Mouse (Mus musculus): ENCODE data around the gene Dact3. TPM values are rescaled to one million over a fixed set of nuclear protein-coding genes. Genes with fewer than 3 reads are reported as not detected.
A peak's percentile ranks its signal among the peaks of the same experiment; 100 is the strongest.

Dact3 gene
- polyA plus RNA-seq, 1 experiment from 2014 or later: 3.3 TPM

DNA sequence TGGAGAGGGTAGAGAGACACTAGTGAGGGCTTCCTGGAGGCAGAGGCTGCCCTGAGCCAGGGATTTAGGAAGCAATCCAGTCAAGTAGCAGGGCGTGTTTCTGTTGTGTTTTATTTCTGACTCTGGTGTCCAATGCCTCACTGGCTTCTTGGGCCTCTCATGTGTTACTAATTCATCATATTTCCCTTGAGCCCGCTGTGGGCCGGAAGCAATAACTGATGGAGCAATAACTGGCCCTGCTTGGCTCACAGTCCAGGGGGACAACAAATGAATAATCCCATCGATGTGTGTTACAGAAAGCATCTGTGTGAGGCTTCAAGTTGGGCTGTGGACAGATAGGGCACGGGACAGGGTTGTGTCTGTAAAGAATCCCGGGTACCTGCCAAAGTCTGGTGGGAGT lies 37.2 kb downstream of the Dact3 start:
- Histone ChIP-seq H3K4me1 (no peaks in the 10 kb centered on the region), H3K4me2 (replicated peaks) (no peak overlapping the region), H3K36me3 (peaks cover 30% of the 10 kb centered on the region), H3K9ac (replicated peaks) (no peak overlapping the region), H3K4me3 (no peak overlapping the region), H3K27me3 (no peaks in the 10 kb centered on the region), H3K27ac (replicated peaks) (no peak overlapping the region), H3K9me3 (no peaks in the 10 kb centered on the region)
- WGBS: 87% methylated on average over 6 of the region's 6 CpGs
- no peak for ATAC-seq (replicated peaks)

DNA sequence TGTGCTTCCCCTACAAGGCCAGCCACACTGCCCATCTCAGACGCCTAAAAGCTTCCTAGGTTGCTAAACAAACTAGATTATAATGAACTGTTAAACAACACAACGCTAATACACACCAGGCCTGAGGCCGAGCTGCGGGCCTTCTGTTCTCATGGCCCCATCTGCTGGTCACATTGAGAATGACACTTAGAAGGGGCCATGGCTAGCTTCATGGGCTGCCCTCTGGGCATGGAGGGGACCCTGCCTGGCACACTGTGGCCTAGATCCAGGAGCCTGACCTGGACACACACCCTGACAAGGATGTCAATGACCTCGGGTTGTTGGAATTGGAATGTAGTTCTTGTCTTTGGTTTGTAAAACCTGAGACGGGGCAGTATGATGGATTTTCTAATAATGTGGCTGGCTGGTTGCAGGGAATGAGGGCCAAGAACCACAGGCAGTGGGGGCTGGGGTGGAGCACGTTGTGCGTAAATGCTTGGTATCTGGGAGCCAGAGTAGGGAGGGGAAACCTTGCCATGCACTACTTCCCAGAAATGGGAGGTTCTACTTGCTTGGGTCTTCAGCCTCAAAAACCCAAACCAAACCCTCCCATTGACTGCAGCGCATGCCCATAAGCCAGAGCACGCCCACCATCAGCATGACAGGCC lies 38.8 kb downstream of the Dact3 start:
- peak; percentile 55 for ATAC-seq (replicated peaks)
- H3K27ac ChIP-seq (replicated peaks): peak overlapping the region; percentile 29; the same call in 1 of the 2 replicates
- H3K4me2 ChIP-seq (replicated peaks): no peak overlapping the region
- H3K9ac ChIP-seq (replicated peaks): no peak overlapping the region
- H3K27me3 ChIP-seq: no peaks in the 10 kb centered on the region
- peaks cover 45% of the 10 kb centered on the region for H3K36me3 ChIP-seq
- H3K4me3 ChIP-seq: no peak overlapping the region
- WGBS: 41% methylated on average over 10 of the region's 10 CpGs
- H3K9me3 ChIP-seq: no peaks in the 10 kb centered on the region
- peaks cover 7% of the 10 kb centered on the region for H3K4me1 ChIP-seq

DNA sequence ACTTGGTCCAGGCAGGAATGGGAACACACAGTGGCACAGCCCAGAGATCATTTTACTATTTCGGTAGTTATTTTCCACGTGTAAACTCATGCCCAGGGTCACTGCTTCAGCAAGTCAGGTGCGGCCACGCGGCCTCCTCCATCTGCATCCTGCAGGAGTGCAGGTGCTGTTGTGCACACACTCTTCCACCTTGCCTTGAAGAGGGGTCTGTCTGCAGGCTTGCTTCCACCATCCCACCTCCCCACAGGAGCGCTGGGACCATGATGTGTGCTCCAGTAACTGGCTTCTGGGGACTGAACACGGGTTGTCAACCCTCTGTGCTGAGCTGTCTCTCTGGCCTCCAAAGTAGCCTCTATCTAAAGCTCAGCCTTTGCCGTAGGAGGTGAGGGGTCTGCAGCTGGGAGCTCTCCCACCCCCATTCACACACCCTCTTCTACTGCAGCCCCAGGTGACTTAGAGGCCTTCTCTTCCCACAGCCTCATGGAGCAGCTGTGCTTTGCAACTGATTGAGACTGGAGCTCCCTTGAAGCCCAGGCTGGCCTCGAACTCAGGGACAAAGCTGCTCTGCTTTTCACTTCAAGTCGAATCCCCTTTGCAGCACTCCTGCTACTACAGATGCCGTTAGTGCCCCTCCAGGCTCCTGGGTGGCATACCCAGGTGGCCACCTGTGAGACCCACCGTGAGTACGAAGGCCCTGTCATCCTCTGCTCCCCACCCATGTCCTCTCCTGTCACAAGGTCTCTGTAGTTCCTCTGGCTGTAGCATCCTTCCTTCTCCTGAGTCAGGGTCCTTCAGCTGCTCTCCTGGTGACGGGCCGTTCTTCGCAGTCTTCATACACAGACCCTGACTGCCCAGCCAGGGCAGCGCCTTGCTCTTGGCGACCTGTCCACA lies 39.6 kb downstream of the Dact3 start:
- Histone ChIP-seq H3K27ac (replicated peaks) (peak overlapping the region; percentile 29; the same call in 1 of the 2 replicates), H3K36me3 (peaks cover 50% of the 10 kb centered on the region), H3K4me2 (replicated peaks) (no peak overlapping the region), H3K9me3 (no peaks in the 10 kb centered on the region), H3K9ac (replicated peaks) (no peak overlapping the region), H3K4me3 (no peak overlapping the region), H3K27me3 (no peaks in the 10 kb centered on the region), H3K4me1 (peaks cover 13% of the 10 kb centered on the region)
- 81% methylated on average over 18 of the region's 18 CpGs for WGBS
- ATAC-seq (replicated peaks): no peak

DNA sequence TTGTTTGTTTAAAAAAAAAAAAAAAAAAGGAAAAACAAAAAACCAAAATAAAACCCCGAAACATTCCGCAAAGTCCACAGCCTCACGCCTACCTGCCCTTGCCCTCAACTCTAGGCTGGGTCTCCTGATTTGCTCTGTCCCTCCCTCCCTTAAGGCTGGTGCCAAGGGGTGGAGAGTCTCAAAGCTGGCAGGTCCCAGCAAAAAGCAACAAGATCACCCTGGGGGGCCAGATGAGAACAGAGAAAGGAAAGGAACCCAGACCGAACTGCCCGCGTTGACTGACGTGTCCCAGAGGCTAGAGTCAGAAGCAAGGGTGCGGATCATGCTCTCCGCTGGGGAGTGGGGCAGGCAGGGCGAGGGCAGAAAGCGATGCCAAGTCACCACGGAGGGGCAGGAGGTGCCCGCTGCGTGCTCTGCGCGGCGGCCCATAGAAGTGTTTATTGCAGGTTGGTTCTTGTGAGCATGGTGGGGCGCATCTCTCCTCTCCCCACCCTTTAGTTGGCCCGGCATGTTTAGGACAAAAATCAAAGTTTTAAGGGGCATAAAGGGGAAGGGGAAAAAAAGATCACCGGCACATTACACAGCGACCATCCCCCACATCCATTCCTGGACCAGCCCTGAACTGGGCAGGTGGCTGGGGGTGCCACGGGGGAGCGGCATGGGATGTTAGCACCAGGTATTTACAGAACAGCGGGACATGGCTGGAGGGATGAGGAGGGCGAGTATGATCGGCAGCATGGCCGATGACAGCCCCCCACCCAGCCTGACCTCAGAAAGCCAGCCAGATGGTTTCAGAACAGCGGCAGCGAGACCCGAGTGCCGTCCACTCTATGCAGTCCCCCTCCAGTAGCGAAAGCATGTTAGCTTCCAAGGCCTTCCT lies 40.6 kb downstream of the Dact3 start:
- Histone ChIP-seq H3K4me3 (no peak overlapping the region), H3K27ac (replicated peaks) (no peak overlapping the region), H3K27me3 (no peaks in the 10 kb centered on the region), H3K36me3 (peaks cover 50% of the 10 kb centered on the region), H3K4me1 (peaks cover 23% of the 10 kb centered on the region), H3K4me2 (replicated peaks) (no peak overlapping the region), H3K9ac (replicated peaks) (no peak overlapping the region), H3K9me3 (no peaks in the 10 kb centered on the region)
- ATAC-seq (replicated peaks): no peak
- 93% methylated on average over 32 of the region's 32 CpGs for WGBS

DNA sequence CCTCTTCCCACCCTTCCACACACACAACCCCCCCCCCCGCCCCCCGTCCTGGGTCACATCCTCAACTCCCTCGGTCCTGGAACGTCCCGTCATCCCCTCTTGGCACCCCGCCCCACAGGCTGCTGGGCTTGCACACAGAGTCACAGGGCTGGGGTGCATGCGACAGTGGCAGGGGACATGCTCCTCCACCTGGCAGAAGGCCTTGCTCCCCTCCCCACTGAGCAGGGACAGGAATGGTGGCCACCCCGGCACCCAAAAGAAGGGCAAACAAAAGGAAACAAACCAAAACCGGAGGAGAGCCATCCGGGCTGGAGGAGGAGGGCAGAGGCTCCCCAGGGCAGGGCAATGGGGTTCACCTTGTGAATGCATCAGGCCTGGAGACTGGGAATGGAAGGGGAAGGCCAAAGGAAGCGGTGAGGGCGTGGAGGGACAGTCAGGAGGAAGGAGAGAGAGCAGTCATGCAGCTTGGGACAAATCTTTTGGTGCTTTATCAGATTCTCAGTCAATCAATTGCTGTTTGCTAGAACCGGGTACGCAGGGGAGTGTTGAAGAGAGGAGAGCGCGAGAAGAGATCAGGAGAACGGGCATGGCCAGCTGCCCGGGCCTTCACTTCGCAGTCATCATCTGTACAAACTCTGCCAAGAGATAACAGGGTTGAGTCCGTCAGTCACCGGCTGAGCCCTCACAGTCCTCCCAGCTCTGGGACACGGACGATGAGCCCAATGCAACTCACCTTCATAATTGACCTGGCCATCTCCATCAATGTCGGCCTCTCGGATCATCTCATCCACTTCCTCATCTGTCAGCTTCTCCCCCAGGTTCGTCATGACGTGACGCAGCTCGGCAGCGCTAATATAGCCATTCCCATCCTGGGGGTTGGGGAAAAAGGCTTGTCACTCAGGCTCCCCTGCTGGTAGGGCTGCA lies 41.5 kb downstream of the Dact3 start:
- Histone ChIP-seq H3K27ac (replicated peaks) (no peak overlapping the region), H3K27me3 (no peaks in the 10 kb centered on the region), H3K36me3 (peaks cover 50% of the 10 kb centered on the region), H3K4me2 (replicated peaks) (no peak overlapping the region), H3K4me1 (peaks cover 32% of the 10 kb centered on the region), H3K9me3 (no peaks in the 10 kb centered on the region), H3K9ac (replicated peaks) (no peak overlapping the region), H3K4me3 (no peak overlapping the region)
- WGBS: 84% methylated on average over 30 of the region's 30 CpGs
- no peak for ATAC-seq (replicated peaks)

DNA sequence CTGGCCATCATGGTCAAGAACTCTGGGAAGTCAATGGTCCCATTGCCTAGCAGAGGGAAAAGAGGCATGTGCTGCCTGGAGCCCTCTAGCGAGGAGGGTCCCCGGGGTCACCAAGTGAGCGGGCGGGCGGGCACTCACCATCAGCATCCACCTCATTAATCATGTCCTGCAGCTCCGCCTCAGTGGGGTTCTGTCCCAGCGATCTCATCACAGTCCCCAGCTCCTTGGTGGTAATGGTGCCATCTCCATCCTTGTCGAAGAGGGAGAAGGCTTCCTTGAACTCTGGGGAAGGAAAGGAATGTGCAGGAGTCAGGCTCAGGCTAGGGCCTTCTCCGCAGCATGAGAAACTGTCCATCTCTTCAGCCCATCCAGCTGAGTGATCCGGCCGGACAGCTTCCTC lies 42.3 kb downstream of the Dact3 start:
- no peak for ATAC-seq (replicated peaks)
- WGBS: 85% methylated on average over 11 of the region's 11 CpGs
- Histone ChIP-seq H3K9ac (replicated peaks) (no peak overlapping the region), H3K4me2 (replicated peaks) (no peak overlapping the region), H3K4me3 (no peak overlapping the region), H3K27me3 (no peaks in the 10 kb centered on the region), H3K36me3 (peaks cover 50% of the 10 kb centered on the region), H3K9me3 (no peaks in the 10 kb centered on the region), H3K4me1 (peaks cover 40% of the 10 kb centered on the region), H3K27ac (replicated peaks) (no peak overlapping the region)

- 62% methylated on average over 9 of the region's 9 CpGs for WGBS
- no peak overlapping the region for H3K4me3 ChIP-seq
- no peak for ATAC-seq (replicated peaks)
- peaks cover 50% of the 10 kb centered on the region for H3K36me3 ChIP-seq
- no peak overlapping the region for H3K9ac ChIP-seq (replicated peaks)
- no peak overlapping the region for H3K27ac ChIP-seq (replicated peaks)
- H3K4me1 ChIP-seq: peaks cover 44% of the 10 kb centered on the region
- H3K4me2 ChIP-seq (replicated peaks): no peak overlapping the region
- H3K27me3 ChIP-seq: no peaks in the 10 kb centered on the region
- H3K9me3 ChIP-seq: no peaks in the 10 kb centered on the region
These were observed 42.9 kb downstream of the Dact3 start for GRCm38 (mm10) chr7:16918014-16918413.

DNA sequence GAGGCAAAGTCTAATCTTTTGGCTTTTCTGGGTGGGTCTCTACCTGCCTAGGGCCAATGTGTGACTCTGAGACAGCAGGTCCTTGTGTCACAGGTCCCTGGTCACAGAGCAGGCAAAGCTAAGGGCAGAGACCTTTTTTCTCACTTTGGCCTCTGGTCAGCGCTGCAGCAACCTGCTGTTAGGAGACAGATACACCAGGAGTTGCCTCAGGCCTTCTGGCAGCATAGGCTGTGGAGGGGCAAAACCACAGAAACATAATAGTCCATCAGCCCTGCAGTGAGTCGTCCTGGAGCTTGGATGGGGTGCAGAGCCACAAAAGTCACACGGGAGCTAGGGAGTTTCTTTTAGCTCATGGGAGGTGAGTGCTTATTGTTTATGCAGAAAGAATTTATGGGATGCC lies 43.6 kb downstream of the Dact3 start:
- H3K27me3 ChIP-seq: no peaks in the 10 kb centered on the region
- peaks cover 44% of the 10 kb centered on the region for H3K4me1 ChIP-seq
- H3K9ac ChIP-seq (replicated peaks): no peak overlapping the region
- no peak overlapping the region for H3K4me2 ChIP-seq (replicated peaks)
- 74% methylated on average over 3 of the region's 3 CpGs for WGBS
- no peaks in the 10 kb centered on the region for H3K9me3 ChIP-seq
- H3K27ac ChIP-seq (replicated peaks): no peak overlapping the region
- no peak for ATAC-seq (replicated peaks)
- H3K36me3 ChIP-seq: peaks cover 50% of the 10 kb centered on the region
- H3K4me3 ChIP-seq: no peak overlapping the region

- no peak for ATAC-seq (replicated peaks)
- Histone ChIP-seq H3K9ac (replicated peaks) (0 out of 2 replicates have a peak overlapping the region, but pooled peaks have one; percentile 27), H3K9me3 (no peaks in the 10 kb centered on the region), H3K4me2 (replicated peaks) (peak overlapping the region; percentile 85), H3K4me3 (0 out of 2 replicates have a peak overlapping the region, but pooled peaks have one; percentile 4), H3K4me1 (peaks cover 44% of the 10 kb centered on the region), H3K27ac (replicated peaks) (no peak overlapping the region; the same call in 1 of the 2 replicates), H3K36me3 (peaks cover 45% of the 10 kb centered on the region), H3K27me3 (no peaks in the 10 kb centered on the region)
- 75% methylated on average over 13 of the region's 13 CpGs for WGBS
These were observed 44.5 kb downstream of the Dact3 start for GRCm38 (mm10) chr7:16919395-16920149.

DNA sequence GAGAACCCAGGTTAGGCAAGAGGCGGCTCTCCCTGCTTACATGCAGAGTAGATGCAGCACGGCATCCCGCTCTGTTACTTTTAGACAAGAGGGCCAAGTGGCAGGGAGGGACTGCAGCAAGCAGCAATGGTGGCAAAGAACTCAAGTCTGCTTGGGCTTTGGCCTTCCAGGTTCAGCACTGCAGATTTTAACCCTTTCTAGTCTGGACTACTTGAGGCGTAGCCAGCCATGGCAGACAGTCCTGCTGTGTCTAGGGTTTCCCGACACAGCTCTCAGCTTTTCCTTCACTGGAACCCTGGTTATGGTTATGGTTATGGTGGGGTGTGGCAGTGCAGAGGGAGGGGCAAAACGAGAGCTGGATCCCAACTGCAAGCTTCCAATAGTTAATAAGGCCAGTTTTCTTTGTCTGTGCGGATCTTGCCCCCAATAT lies 45.0 kb downstream of the Dact3 start:
- 77% methylated on average over 7 of the region's 7 CpGs for WGBS
- Histone ChIP-seq H3K27ac (replicated peaks) (no peak overlapping the region; the same call in 1 of the 2 replicates), H3K9me3 (no peaks in the 10 kb centered on the region), H3K4me1 (peaks cover 46% of the 10 kb centered on the region), H3K27me3 (no peaks in the 10 kb centered on the region), H3K4me3 (0 out of 2 replicates have a peak overlapping the region, but pooled peaks have one; percentile 4), H3K4me2 (replicated peaks) (peak overlapping the region; percentile 85), H3K9ac (replicated peaks) (no peak overlapping the region), H3K36me3 (peaks cover 39% of the 10 kb centered on the region)
- no peak for ATAC-seq (replicated peaks)

All from forebrain, embryonic 15.5 days (tissue).